In genomic region chr2:174868743-174869369, GRCm38 (mm10) we compare ENCODE assay signal across 9 mouse cellular contexts.
DNase-seq lines count a peak whose midpoint lies in the region; ATAC-seq lines count a peak whose summit lies in the region.
"Had no signal": no experiment of that assay in that cellular context is flagged by ENCODE, and none has a peak within 500 bp of the region (broad histone marks: within the 10 kb centered on the region; RNA-seq: fewer than 3 reads in every experiment).

No protein-coding gene starts in this region.

- peak overlapping the region; percentile 61 for H3K27ac ChIP-seq in heart, embryonic 15.5 days
- no peak overlapping the region for H3K27ac ChIP-seq in heart, embryonic 12.5 days (ENCODE audit: poor library complexity, severe bottlenecking)
- H3K27ac ChIP-seq in limb, embryonic 11.5 days (replicated peaks; ENCODE audit: low read depth, low read length) = peak overlapping the region; percentile 83
- H3K27ac ChIP-seq: midbrain, embryonic 12.5 days had no signal

- no peak overlapping the region for H3K4me2 ChIP-seq in heart, embryonic 15.5 days
- no peak overlapping the region for H3K4me2 ChIP-seq in heart, embryonic 12.5 days
- H3K4me2 ChIP-seq in limb, embryonic 11.5 days (ENCODE audit: low read depth, severe bottlenecking) = no peak overlapping the region
- H3K4me2 ChIP-seq: midbrain, embryonic 12.5 days had no signal

- no peak overlapping the region for H3K4me3 ChIP-seq in heart, embryonic 15.5 days
- H3K4me3 ChIP-seq in heart, embryonic 12.5 days = no peak overlapping the region
- no peak overlapping the region for H3K4me3 ChIP-seq in limb, embryonic 11.5 days (ENCODE audit: low read depth, low read length)
- H3K4me3 ChIP-seq: midbrain, embryonic 12.5 days had no signal

- H3K4me1 ChIP-seq in heart, embryonic 15.5 days (replicated peaks) = peaks cover 37% of the 10 kb centered on the region
- H3K4me1 ChIP-seq in heart, embryonic 12.5 days (replicated peaks) = peaks cover 33% of the 10 kb centered on the region
- peaks cover 22% of the 10 kb centered on the region for H3K4me1 ChIP-seq in limb, embryonic 11.5 days (ENCODE audit: control insufficient read depth, insufficient read depth, low read length)
- H3K4me1 ChIP-seq: midbrain, embryonic 12.5 days had no signal

- WGBS in heart, embryonic 15.5 days = 37% methylated on average over 8 of the region's 8 CpGs
- 34% methylated on average over 8 of the region's 8 CpGs for WGBS in heart, embryonic 12.5 days
- WGBS in limb, embryonic 11.5 days = 37% methylated on average over 8 of the region's 8 CpGs

- no peaks in the 10 kb centered on the region for H3K36me3 ChIP-seq in heart, embryonic 15.5 days
- no peaks in the 10 kb centered on the region for H3K36me3 ChIP-seq in heart, embryonic 12.5 days
- no peaks in the 10 kb centered on the region for H3K36me3 ChIP-seq in limb, embryonic 11.5 days (ENCODE audit: control insufficient read depth, insufficient read depth, low read length)
- H3K36me3 ChIP-seq: midbrain, embryonic 12.5 days had no signal

- peak; percentile 27; the same call in 1 of the 2 replicates for ATAC-seq in heart, embryonic 15.5 days (replicated peaks; ENCODE audit: insufficient number of reproducible peaks, insufficient read depth, low FRiP score, low read depth)
- ATAC-seq in heart, embryonic 12.5 days (ENCODE audit: insufficient number of reproducible peaks, low FRiP score) = no peak
- no peak for ATAC-seq in limb, embryonic 11.5 days (ENCODE audit: insufficient number of reproducible peaks, low FRiP score, low TSS enrichment, low read depth)
- ATAC-seq in activated CD4-positive, CD25-positive, alpha-beta regulatory T cell, adult 4 months = no peak

- peak; percentile 21 for DNase-seq in ovary, adult 18-20 months (ENCODE audit: low spot score)
- DNase-seq in ovary, postnatal 14 days (ENCODE audit: low spot score) = no peak
- DNase-seq in limb, embryonic 11.5 days (ENCODE audit: low spot score) = peak; percentile 34
- DNase-seq in right cerebral cortex, adult 2 months (ENCODE audit: low spot score in 2 of 2) = no peak
- no peak for DNase-seq in left cerebral cortex, postnatal 4 days

- no peaks in the 10 kb centered on the region for H3K27me3 ChIP-seq in heart, embryonic 15.5 days
- H3K27me3 ChIP-seq in heart, embryonic 12.5 days (replicated peaks) = no peaks in the 10 kb centered on the region
- H3K27me3 ChIP-seq in limb, embryonic 11.5 days (ENCODE audit: control insufficient read depth, insufficient read depth, low read length) = no peaks in the 10 kb centered on the region
- H3K27me3 ChIP-seq: midbrain, embryonic 12.5 days had no signal

- H3K9ac ChIP-seq in heart, embryonic 15.5 days = no peak overlapping the region
- H3K9ac ChIP-seq in heart, embryonic 12.5 days = no peak overlapping the region
- 0 out of 2 replicates have a peak overlapping the region, but pooled peaks have one; percentile 12 for H3K9ac ChIP-seq in limb, embryonic 11.5 days (ENCODE audit: low read length)
- H3K9ac ChIP-seq: midbrain, embryonic 12.5 days had no signal

- H3K9me3 ChIP-seq in heart, embryonic 15.5 days (replicated peaks) = no peaks in the 10 kb centered on the region
- H3K9me3 ChIP-seq in heart, embryonic 12.5 days (replicated peaks) = no peaks in the 10 kb centered on the region
- no peaks in the 10 kb centered on the region for H3K9me3 ChIP-seq in limb, embryonic 11.5 days (ENCODE audit: control insufficient read depth, low read length)
- H3K9me3 ChIP-seq: midbrain, embryonic 12.5 days had no signal

- intact Hi-C loops in left cerebral cortex, postnatal 4 days (cut with DNase I) = no loop called here

Comparison
In these comparisons a context has a peak if more than half of its experiments do, and no peak if none do; other contexts are left out.
1. DNase-seq: peak in ovary, adult 18-20 months (single experiment) and limb, embryonic 11.5 days (single experiment); none in ovary, postnatal 14 days (single experiment), right cerebral cortex, adult 2 months (0 of 2) and left cerebral cortex, postnatal 4 days (single experiment).